Mouse (Mus musculus) CH12.LX (cell line): ENCODE results near the gene Ccdc183.

Source experiments
- CTCF ChIP-seq, 2 experiments: IDR thresholded peaks in 1 of 2; conservative IDR thresholded peaks in 1 of 2; 2 replicates each; pipeline ENCODE4 v1.5.1; 2011 to 2012; ENCODE audit warnings: low read depth in 2 of 2, low read length in 2 of 2, improper control_type of control experiment in 1 of 2, inconsistent platforms in 1 of 2, mild to moderate bottlenecking in 1 of 2, moderate library complexity in 1 of 2
- EP300 ChIP-seq: IDR thresholded peaks from 2 replicates; pipeline ENCODE4 v1.6.1; 2011; ENCODE audit warnings: low read length, improper control_type of control experiment
- MAFK ChIP-seq: IDR thresholded peaks from 2 replicates; pipeline ENCODE4 v1.6.1; 2011; ENCODE audit warnings: low read length, improper control_type of control experiment; ENCODE audit not compliant: insufficient replicate concordance
- NRF1 ChIP-seq: IDR thresholded peaks from 2 replicates; pipeline ENCODE4 v1.6.1; 2014; ENCODE audit warnings: low read depth, mild to moderate bottlenecking, inconsistent platforms, low read length, improper control_type of control experiment, moderate library complexity
- POLR2A ChIP-seq: IDR thresholded peaks from 2 replicates; pipeline ENCODE4 v1.6.1; 2011; ENCODE audit warnings: low read depth, mild to moderate bottlenecking, improper control_type of control experiment, low read length
- USF1 ChIP-seq: IDR thresholded peaks from 2 replicates; pipeline ENCODE4 v1.6.1; 2014; ENCODE audit warnings: low read depth, mild to moderate bottlenecking, inconsistent platforms, low read length, improper control_type of control experiment

- no peak for TF ChIP-seq CTCF (conservative IDR thresholded peaks at IDR 0.05 in 1 of 2, IDR thresholded peaks at IDR 0.05 in 1 of 2; ENCODE audit: low read depth in 2 of 2, low read length in 2 of 2)
- TF ChIP-seq NRF1 = no peak
- no peak for TF ChIP-seq POLR2A
- TF ChIP-seq EP300 = no peak
- no peak for TF ChIP-seq USF1
- no peak for TF ChIP-seq MAFK
Measured at GRCm38 (mm10) chr2:25587290-25587689, 30.2 kb downstream of the Ccdc183 start.
